Mouse (Mus musculus) embryo, embryonic 9.5 days (tissue): ENCODE data around the gene Nwd1.
"Not testable (repeated sequence)": the region's sequence is repeated elsewhere in the genome, so short reads cannot be mapped to it uniquely, and the experiment has no call there.

Source experiments
- DNase-seq: peaks from one replicate; pipeline ENCODE4 v3.0.0-alpha.2; 2017; ENCODE audit errors: extremely low spot score

Nwd1 gene

DNA sequence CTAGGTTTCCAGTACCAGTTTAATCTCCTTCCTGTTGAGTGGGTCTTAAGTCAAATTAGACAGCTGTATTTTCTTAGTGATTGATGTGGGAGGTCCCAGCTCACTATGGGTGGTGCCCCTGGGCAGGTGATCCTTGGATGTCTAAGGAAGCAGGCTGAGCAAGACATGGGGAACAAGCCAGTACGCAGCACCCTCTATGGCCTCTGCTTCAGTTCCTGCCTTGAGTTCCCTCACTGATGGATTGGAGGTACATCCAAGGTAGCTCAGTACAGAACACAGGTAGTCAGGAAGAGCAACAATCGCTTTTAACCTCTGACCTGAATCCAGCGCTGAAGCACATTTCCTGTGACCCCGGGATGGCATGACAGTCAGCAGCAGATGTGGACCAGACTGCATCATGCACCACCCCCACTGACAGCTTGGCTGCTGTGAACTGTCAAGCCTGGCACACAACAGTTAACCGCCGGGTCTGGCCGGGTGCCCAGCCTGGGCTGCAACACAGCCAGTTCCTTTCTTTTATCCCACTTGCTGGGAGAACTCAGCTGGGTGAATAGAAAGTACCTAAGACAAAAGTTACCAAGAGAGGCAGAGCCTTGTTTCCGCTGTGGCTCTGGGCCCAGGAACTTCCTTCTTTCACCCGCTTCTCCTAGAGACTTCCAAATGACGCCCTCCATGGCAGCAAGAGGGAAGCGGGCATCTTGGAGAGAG lies at the start of gene Nwd1:
TSS of gene Nwd1 (plus strand) at position 652 of the 708 bp plus-strand sequence.
- DNase-seq = no peak

DNA sequence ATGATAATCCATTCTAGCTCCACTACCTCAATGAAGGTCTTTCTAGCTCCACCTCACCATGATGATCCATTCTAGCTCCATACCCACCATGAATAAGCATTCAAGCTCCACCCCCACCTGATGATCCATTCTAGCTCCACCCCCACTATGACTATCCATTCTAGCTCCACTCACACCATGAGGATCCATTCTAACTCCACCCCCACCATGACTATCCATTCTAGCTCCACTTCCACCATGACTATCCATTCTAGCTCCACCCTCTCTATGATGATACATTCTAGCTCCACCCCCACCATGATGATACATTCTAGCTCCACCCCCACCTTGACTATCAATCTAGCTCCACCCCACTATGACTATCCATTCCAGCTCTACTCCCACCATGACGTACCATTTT lies 3.6 kb upstream of the Nwd1 start:
- no peak for DNase-seq

DNA sequence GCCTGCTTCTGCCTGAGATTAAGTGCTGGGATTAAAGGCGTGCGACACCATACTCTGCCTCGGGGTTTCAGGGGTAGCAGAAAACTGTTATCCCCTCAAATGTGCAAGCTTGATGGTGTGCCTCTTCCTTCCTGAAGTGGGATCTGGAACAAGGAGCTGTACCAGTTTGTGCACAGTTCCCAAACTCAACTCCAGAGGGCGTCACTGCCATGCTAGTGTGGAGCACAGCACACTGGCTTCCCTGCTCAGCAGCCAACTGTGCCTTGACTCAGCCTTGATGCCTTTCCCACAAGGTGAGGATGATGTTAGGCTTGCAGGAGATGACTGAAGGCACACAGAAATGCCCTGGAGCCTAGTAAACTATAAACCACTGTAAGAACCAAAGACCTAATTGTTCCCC lies 1.9 kb upstream of the Nwd1 start:
- no peak for DNase-seq

GRCm38 (mm10) chr8:72646768-72647143 lies 245 bp downstream of the Nwd1 start:
- no peak for DNase-seq

DNA sequence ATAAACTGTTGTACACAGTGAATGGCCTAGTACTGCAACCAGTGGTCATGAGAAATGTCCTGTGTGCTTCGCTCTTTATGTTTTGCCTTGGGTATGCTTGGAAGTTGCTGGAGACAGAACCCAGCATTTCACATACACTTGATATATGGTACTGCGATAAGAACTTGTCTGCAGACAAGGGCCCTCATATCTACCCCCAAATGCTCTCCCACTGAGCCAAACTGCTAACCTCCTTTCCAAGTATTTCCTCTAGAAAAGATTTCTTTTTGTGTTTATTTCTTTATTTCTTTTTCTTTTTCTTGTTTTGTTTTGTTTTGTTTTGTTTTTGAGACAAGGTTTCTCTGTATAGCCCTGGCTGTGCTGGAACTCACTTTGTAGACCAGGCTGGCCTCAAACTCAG lies 4.2 kb downstream of the Nwd1 start:
- DNase-seq = no peak

DNA sequence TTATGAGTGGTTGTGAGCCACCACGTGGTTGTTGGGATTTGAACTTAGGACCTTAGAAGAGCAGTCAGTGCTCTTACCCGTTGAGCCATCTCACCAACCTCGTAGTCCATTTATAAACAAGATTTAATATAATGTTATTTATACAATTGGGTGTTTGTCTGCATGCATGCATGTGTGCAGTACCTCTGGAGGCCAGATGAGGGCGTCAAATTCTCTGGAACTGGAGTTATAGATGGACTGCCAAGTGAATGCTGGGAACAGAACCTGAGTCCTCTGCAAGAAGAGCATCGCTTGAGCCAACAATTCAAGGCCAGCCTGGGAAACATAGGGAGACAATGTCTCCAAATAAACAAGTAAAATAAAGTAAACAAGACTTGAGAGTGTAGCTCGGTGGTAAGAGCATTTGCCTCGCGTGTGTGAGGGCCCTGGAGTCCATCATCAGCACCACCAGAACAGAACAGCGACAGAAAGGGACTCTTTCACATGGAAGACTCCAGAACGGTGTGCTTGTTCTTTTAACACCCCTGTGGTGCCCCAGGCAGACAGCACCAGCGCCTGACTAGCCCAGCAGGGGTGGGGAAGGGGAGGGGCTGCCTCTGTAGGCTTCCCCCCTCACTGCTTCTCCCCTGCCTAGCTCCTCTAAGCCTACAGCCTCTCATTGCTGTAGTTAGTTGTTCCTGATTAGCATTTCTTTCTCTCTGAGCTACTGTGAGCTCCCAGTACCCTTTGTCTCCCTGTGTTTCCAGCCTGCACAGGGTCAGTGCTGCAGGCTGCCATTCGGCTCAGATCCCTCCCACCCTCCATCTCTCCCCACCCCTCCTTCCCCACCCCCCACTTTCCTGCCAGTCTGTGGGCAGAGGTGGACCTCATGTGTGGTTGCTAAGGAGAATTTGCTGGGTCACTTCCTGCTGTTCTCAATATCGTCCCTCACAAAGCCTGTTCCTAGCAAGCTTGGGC lies 8.3 kb downstream of the Nwd1 start:
- peak; percentile 63 for DNase-seq

- DNase-seq = no peak
These were observed 9.0 kb downstream of the Nwd1 start for GRCm38 (mm10) chr8:72655522-72655912.

DNA sequence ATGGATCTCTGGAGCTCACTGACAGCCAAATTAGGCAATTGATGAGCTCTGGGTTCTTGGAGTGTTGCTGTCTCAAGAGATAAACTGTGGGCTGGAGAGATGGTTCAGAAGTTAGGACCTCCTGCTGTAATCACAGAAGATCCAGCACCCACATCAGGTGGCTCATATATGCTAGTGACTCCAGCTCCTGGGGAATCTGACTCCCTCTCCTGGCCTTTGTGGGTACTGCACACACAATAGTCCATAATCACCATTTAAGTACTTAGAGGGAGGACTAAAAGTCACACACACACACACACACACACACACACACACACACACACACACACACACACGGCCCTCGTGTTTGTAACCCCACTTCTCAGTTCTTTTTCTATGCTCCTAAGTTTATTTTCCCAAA lies 13.5 kb downstream of the Nwd1 start:
- DNase-seq = no peak

- DNase-seq = no peak
These were observed 17.7 kb downstream of the Nwd1 start for GRCm38 (mm10) chr8:72664107-72664652.

- DNase-seq = no peak
These were observed 18.2 kb downstream of the Nwd1 start for GRCm38 (mm10) chr8:72664757-72665156.

GRCm38 (mm10) chr8:72665405-72665804 lies 18.9 kb downstream of the Nwd1 start:
- no peak for DNase-seq

GRCm38 (mm10) chr8:72668925-72669324 lies 22.4 kb downstream of the Nwd1 start:
- no peak for DNase-seq

DNA sequence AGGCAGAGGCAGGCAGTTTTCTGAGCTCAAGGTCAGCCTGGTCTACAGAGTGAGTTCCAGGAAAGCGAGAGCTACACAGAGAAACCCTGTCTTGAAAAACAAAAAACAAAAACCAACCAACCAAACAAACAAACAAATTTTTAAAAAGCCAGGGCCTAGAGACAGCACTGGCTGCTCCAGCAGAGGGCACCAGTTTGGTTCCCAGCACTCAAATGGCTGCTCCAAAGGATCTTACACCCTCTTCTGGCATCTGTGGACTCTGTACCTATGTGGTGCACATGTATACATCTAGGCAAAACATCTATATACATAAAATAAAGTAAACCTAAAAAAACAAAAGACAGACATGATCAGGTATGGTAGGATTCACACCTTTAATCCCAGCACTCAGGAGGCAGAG lies 26.3 kb downstream of the Nwd1 start:
- no peak for DNase-seq

DNA sequence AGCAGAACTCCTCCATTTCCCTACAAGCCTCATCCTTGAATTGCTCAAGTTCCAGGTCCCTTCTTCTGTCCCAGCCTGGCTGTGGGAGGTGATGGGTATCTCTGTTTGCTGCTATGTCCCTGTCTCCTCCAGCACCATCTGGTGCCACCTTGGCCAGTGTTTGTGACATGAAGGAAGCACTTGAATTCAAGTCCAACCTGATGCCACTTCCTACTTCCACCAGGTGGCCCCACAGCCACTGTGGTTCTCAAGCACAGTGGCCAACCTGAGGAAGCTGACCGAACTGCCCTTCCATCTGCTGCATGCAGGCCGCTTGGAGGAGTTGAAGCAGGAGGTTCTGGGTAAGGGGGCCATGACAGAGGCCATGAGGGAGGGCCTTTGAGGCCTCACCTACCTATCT lies 27.7 kb downstream of the Nwd1 start:
- DNase-seq = no peak

DNA sequence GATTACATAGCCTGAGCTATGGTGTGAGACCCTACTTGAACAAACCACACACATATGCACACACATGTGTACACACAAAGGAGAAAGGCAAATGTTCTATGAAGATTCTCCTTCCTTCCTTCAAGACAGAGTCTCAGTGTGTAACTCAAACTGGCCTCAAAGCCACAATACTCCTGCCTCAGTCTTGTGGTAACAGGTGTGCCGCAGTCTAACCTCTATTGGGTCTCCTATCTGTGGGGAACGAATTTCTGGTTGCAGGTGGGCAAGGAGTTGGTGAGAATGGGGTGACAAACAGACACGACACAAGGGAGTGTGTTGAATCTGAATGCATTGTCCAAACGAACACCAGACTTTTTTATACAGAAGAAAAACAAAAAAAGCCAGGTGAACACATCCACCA lies 29.9 kb downstream of the Nwd1 start:
- DNase-seq = no peak

DNA sequence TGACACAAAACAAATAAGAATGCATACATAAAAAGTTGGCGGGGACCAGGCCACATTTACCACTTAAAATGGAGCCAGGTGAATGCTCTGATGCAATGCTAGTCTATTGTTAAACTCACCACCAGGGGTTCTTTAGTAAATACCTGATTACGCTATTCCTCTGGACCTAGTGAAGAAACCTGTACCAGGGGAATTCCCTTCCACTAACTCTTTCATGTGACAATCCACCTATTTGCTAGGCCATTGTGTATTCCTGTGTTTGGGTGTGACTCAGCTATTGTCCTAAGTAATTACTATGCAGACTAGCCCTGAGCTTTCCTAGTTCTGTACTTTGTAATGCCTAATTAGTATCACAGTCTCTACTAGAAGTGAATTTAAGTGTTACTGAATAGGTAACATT lies 30.3 kb downstream of the Nwd1 start:
- not testable (repeated sequence) for DNase-seq

GRCm38 (mm10) chr8:72677331-72677730 lies 30.8 kb downstream of the Nwd1 start:
- DNase-seq = no peak

- peak; percentile 64 for DNase-seq
These were observed 33.6 kb downstream of the Nwd1 start for GRCm38 (mm10) chr8:72680133-72680532.

DNA sequence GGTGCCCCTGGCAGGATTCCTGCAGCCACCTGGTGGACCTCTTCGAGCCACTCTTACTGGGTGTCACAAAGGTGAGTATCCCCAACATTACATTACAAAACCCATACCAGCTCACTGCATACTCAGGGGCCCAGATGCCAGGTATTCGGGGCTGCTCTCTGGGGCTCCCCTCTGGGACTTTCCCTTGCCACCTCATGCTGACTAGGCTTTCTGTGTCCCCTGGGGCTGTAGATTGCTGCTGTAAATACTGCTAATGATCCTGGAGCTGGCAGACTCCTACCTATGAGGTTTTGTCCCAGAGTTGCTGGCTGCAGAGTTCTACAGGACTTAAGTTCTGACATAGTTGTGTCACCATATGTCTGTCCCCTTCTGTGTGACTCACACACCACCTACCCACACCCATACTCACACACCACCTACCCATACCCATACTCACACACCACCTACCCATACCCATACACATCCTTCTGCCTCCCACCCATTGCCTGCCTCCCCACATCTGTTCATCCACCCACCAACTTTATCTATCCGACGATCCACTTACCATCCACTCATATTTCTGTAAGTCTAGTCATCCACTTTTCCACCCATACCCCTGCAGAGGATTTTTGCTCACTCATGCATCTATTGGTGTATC lies 35.7 kb downstream of the Nwd1 start:
- no peak for DNase-seq

DNA sequence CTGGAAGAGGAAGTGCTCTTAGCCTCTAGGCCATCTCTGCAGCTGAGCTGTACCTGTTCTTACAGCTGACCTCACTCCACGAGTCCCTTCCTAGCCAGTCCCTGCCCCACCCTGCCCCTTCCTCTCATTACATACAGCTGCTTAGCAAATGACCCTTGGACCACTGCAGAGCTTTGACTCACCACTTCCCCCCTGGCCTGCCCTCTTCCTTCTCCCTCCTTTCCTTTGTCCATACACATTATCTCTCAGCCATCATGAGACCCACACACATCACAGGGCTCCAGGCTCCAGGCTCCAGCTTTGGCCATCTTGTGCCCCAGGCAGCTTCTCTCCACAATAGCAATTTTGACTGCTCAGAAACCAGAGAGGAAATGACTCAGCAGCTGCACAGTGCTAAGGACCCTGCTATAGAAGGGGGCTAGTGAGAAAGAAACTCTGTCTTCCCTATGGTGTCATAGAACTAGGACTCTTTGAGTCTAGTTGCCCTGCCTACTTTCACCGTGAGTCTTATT lies 36.6 kb downstream of the Nwd1 start:
- DNase-seq = no peak

GRCm38 (mm10) chr8:72683572-72684099 lies 37.1 kb downstream of the Nwd1 start:
- DNase-seq = not testable (repeated sequence)
